In the genomic region with DNA sequence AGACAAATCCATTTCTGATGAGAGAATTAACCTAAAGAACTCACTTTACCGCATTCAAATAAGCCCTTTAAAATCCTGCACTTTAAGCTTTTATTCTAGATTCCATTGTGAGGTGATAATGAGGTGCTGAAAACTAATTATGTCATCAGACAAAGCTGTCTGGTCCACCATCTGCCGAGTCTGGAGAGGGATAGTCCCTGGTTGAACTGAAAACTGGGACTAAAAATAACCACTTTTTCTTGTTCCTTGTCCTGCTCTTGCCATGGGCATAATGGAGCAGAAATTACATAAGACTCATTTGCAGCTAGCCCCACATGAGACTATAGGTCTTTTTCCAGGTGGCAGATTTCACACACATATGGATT, we compare ENCODE assay signal across 10 mouse cellular contexts.
A peak's percentile ranks its signal among the peaks of the same experiment; 100 is the strongest.
DNase-seq lines count a peak whose midpoint lies in the region; ATAC-seq and TF ChIP-seq lines count a peak whose summit lies in the region.
"Had no signal": no experiment of that assay in that cellular context is flagged by ENCODE, and none has a peak within 500 bp of the region (broad histone marks: within the 10 kb centered on the region; RNA-seq: fewer than 3 reads in every experiment).

No protein-coding gene starts in this region.

- DNase-seq in retina, postnatal 1 day: peak; percentile 60
- DNase-seq in retina, embryonic 14.5 days (ENCODE audit: low spot score): no peak
- peak; percentile 75 for DNase-seq in forebrain, postnatal 0 days
- peak; percentile 54 to 73 for DNase-seq in left cerebral cortex, adult 18-20 months (ENCODE audit: low spot score in 2 of 2)
- DNase-seq in telencephalon, adult 2 months (ENCODE audit: low read depth, low spot score): peak; percentile 86
- DNase-seq in adrenal gland, adult 2 months: no peak
- no peak for DNase-seq in lung, postnatal 4 days
- DNase-seq: heart, postnatal 4 days; lung, adult 2 months; thymus, postnatal 36 days had no signal

- 0 out of 2 replicates have a peak overlapping the region, but pooled peaks have one; percentile 42 for H3K27ac ChIP-seq in forebrain, postnatal 0 days (ENCODE audit: low read depth, low read length)

- H3K36me3 ChIP-seq in forebrain, postnatal 0 days (ENCODE audit: insufficient read depth): no peaks in the 10 kb centered on the region

- H3K4me3 ChIP-seq in forebrain, postnatal 0 days (ENCODE audit: low read depth, low read length): no peak overlapping the region

- no peaks in the 10 kb centered on the region; the same call in 1 of the 2 replicates for H3K4me1 ChIP-seq in forebrain, postnatal 0 days (ENCODE audit: insufficient read depth)

- peak; percentile 77 for ATAC-seq in forebrain, postnatal 0 days

- no peaks in the 10 kb centered on the region for H3K27me3 ChIP-seq in forebrain, postnatal 0 days (ENCODE audit: insufficient read depth, low read length)

- no peak overlapping the region for H3K4me2 ChIP-seq in forebrain, postnatal 0 days (ENCODE audit: low read depth)

- no peak overlapping the region for H3K9ac ChIP-seq in forebrain, postnatal 0 days

- no peaks in the 10 kb centered on the region for H3K9me3 ChIP-seq in forebrain, postnatal 0 days (ENCODE audit: low read length)

- no peak for TF ChIP-seq CTCF in forebrain, postnatal 0 days (IDR thresholded peaks at IDR 0.05; ENCODE audit: low read depth)

- 4% methylated on average over 2 of the region's 2 CpGs for WGBS in forebrain, postnatal 0 days

Comparison
In these comparisons a context has a peak if more than half of its experiments do, and no peak if none do; other contexts are left out.
1. DNase-seq: peak in retina, postnatal 1 day (single experiment), forebrain, postnatal 0 days (single experiment), left cerebral cortex, adult 18-20 months (2 of 2) and telencephalon, adult 2 months (single experiment); none in retina, embryonic 14.5 days (single experiment), adrenal gland, adult 2 months (single experiment) and lung, postnatal 4 days (0 of 2).